Mouse (Mus musculus) kidney, embryonic 14.5 days (tissue): ENCODE data around the gene Amz2. TPM values are rescaled to one million over a fixed set of nuclear protein-coding genes. Genes with fewer than 3 reads are reported as not detected.

Source experiments
- ATAC-seq: fragments of 200-750 bp; cut with Nextera tagmentation; 2 replicates; pipeline ENCODE4 v1.8.0; 2017; ENCODE audit warnings: moderate number of reproducible peaks, mild to moderate bottlenecking, moderate TSS enrichment, moderate library complexity; ENCODE audit not compliant: low FRiP score, low TSS enrichment
- H3K27ac ChIP-seq: fragments of 300-500 bp; sonication (generic); 2 replicates; pipeline ENCODE4 v1.5.1; 2014; ENCODE audit warnings: low read depth, mild to moderate bottlenecking, low read length, moderate library complexity, mixed read lengths
- H3K27me3 ChIP-seq: fragments of 300-500 bp; sonication (generic); 2 replicates; pipeline ENCODE4 v1.6.1; 2014; ENCODE audit warnings: mild to moderate bottlenecking, low read length; ENCODE audit not compliant: control insufficient read depth, insufficient read depth
- H3K36me3 ChIP-seq: fragments of 300-500 bp; sonication (generic); 2 replicates; pipeline ENCODE4 v1.6.1; 2014; ENCODE audit warnings: low read length, mixed read lengths; ENCODE audit not compliant: control insufficient read depth, insufficient read depth
- H3K4me1 ChIP-seq: fragments of 300-500 bp; sonication (generic); 2 replicates; pipeline ENCODE4 v1.6.1; 2014; ENCODE audit warnings: low read length, mixed read lengths; ENCODE audit not compliant: control insufficient read depth, insufficient read depth
- H3K4me2 ChIP-seq: fragments of 300-500 bp; sonication (generic); replicated peaks from 2 replicates; pipeline ENCODE4 v1.6.1; 2014; ENCODE audit warnings: low read depth, mild to moderate bottlenecking, low read length
- H3K4me3 ChIP-seq: fragments of 300-500 bp; sonication (generic); 2 replicates; pipeline ENCODE4 v1.5.1; 2014; ENCODE audit warnings: mild to moderate bottlenecking, low read length
- H3K9ac ChIP-seq: fragments of 300-500 bp; sonication (generic); 2 replicates; pipeline ENCODE4 v1.6.1; 2014; ENCODE audit warnings: low read depth, mild to moderate bottlenecking, low read length, moderate library complexity
- H3K9me3 ChIP-seq: fragments of 300-500 bp; sonication (generic); 2 replicates; pipeline ENCODE4 v1.6.1; 2016; ENCODE audit warnings: low read length; ENCODE audit not compliant: control insufficient read depth
- WGBS: fragments of 180-500 bp; shearing (Covaris S2); extraction: QIAGEN DNeasy Blood & Tissue Kit; methylation state at CpG from one replicate; pipeline ENCODE4 v1.1.7; 2014; 5-methylcytosine and 5-hydroxymethylcytosine counted together
- polyA plus RNA-seq: library from polyadenylated mRNA; unstranded; fragments of >200 nt; fragmentation: Nextera tagmentation; extraction: Ambion mirVana; gene quantifications from 2 replicates; pipeline ENCODE4 v1.2.1, GENCODE M21; 2014

Gene Amz2
- polyA plus RNA-seq, 1 experiment from 2014 or later, result 49.8 TPM

- no peak overlapping the region for H3K4me2 ChIP-seq
- no peak for ATAC-seq
- H3K4me1 ChIP-seq, result peaks cover 2% of the 10 kb centered on the region; the same call in 1 of the 2 replicates
- H3K4me3 ChIP-seq, result no peak overlapping the region
- H3K9me3 ChIP-seq, result no peaks in the 10 kb centered on the region
- no peaks in the 10 kb centered on the region for H3K36me3 ChIP-seq
- 42% methylated on average over 6 of the region's 6 CpGs for WGBS
- H3K9ac ChIP-seq, result no peak overlapping the region
- no peak overlapping the region for H3K27ac ChIP-seq
- H3K27me3 ChIP-seq, result no peaks in the 10 kb centered on the region; the same call in none of the 2 replicates
Measured at GRCm38 (mm10) chr11:109476653-109477052, 50.9 kb downstream of the Amz2 start.

GRCm38 (mm10) chr11:109477606-109478380 is 52.0 kb downstream of the Amz2 start:
- no peak overlapping the region for H3K4me3 ChIP-seq
- H3K4me1 ChIP-seq, result peaks cover 2% of the 10 kb centered on the region; the same call in 1 of the 2 replicates
- no peak overlapping the region for H3K4me2 ChIP-seq
- no peaks in the 10 kb centered on the region for H3K36me3 ChIP-seq
- no peak overlapping the region for H3K27ac ChIP-seq
- H3K27me3 ChIP-seq, result no peaks in the 10 kb centered on the region; the same call in 1 of the 2 replicates
- no peak overlapping the region for H3K9ac ChIP-seq
- H3K9me3 ChIP-seq, result no peaks in the 10 kb centered on the region
- ATAC-seq, result no peak
- 34% methylated on average over 16 of the region's 16 CpGs for WGBS

- no peaks in the 10 kb centered on the region for H3K36me3 ChIP-seq
- ATAC-seq, result no peak
- H3K9ac ChIP-seq, result no peak overlapping the region
- WGBS, result 74% methylated on average over 16 of the region's 16 CpGs
- H3K27ac ChIP-seq, result no peak overlapping the region
- H3K4me1 ChIP-seq, result peaks cover 2% of the 10 kb centered on the region; the same call in 1 of the 2 replicates
- no peak overlapping the region for H3K4me2 ChIP-seq
- H3K9me3 ChIP-seq, result no peaks in the 10 kb centered on the region
- no peak overlapping the region for H3K4me3 ChIP-seq
- H3K27me3 ChIP-seq, result no peaks in the 10 kb centered on the region; the same call in 1 of the 2 replicates
Measured at GRCm38 (mm10) chr11:109479575-109480285, 54.0 kb downstream of the Amz2 start.

DNA sequence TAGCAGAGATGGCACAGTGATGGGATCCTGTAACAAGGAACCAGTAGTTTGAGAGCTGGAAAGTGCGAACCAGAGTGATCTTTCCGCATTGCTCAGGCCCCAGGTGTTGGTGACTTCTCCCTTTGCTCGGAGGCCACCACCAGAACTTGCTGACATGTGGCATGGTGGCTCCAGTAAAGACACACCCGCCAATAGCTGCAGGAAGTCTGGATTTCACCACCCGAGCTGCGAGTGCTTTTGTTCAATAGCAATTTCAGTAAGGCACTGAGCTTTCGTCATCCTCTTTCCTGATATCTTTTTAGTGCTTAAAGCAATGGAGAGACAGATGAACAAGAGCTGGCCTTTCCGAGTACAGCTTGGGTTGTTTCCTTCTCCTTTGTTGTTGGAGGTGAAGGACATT is 54.7 kb downstream of the Amz2 start:
- no peak overlapping the region for H3K4me3 ChIP-seq
- H3K4me1 ChIP-seq, result peaks cover 2% of the 10 kb centered on the region; the same call in 1 of the 2 replicates
- H3K36me3 ChIP-seq, result no peaks in the 10 kb centered on the region
- ATAC-seq, result no peak
- H3K9me3 ChIP-seq, result no peaks in the 10 kb centered on the region
- no peak overlapping the region for H3K9ac ChIP-seq
- H3K4me2 ChIP-seq, result no peak overlapping the region
- H3K27ac ChIP-seq, result no peak overlapping the region
- WGBS, result 79% methylated on average over 8 of the region's 8 CpGs
- no peaks in the 10 kb centered on the region; the same call in 1 of the 2 replicates for H3K27me3 ChIP-seq

DNA sequence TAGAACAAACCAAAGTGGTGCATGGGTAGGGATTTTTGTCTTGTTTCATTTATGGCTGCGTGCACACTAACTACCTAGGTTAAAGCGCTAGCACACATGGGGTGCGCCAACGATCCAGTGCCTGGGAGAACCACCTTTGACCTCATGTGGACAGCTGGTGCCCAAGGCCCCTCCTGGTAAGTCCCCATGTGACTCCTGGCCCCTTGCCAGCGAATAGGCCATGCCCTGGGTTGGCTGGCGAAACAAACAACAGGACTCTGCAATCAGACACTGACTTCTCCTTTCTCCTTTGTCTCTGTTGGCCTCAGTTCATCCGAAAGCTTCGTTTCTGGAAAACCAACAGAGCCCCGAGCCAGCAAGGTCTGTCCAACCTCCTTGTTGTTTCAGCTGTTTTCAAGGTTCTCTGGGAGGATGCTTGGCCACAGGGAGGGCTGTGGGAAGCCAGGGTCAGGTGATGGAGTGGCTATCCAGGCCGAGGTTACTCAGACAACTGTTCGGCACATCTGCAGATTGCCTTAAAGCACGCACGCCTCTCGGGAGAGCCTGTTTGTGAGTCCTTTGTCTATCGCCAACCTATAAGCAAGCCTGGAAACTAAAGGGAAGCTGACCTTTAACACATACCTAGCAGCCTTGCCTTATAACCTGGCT is 59.8 kb downstream of the Amz2 start:
- 58% methylated on average over 15 of the region's 15 CpGs for WGBS
- Histone ChIP-seq H3K4me3 (no peak overlapping the region), H3K9ac (no peak overlapping the region), H3K27ac (no peak overlapping the region), H3K4me1 (no peaks in the 10 kb centered on the region), H3K9me3 (no peaks in the 10 kb centered on the region), H3K27me3 (no peaks in the 10 kb centered on the region), H3K4me2 (no peak overlapping the region), H3K36me3 (no peaks in the 10 kb centered on the region)
- ATAC-seq, result no peak

DNA sequence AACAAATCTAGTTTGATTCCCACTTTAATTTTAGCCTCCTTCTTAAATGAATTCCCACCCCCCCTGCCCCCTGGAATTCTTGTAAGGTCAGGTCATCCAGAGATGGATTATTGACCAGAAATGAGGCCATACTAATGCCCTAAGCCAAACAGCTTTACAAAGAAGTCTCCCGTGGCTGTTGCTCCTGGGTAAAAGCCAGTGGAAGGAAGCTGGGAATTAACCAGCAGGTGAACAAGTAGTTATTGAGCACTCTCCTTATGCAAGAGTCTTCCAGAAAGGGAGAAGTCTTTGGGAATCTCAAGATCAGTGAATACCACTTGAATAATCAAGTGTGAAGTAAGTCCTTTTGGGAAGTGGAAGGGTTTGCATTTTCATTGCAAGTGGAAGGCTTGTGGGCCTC is 61.4 kb downstream of the Amz2 start:
- H3K27ac ChIP-seq, result no peak overlapping the region
- no peak overlapping the region for H3K4me2 ChIP-seq
- no peaks in the 10 kb centered on the region for H3K4me1 ChIP-seq
- no peaks in the 10 kb centered on the region for H3K36me3 ChIP-seq
- H3K9ac ChIP-seq, result no peak overlapping the region
- H3K4me3 ChIP-seq, result no peak overlapping the region
- 64% methylated on average over 1 of the region's 1 CpGs for WGBS
- H3K27me3 ChIP-seq, result no peaks in the 10 kb centered on the region
- ATAC-seq, result no peak
- no peaks in the 10 kb centered on the region for H3K9me3 ChIP-seq

DNA sequence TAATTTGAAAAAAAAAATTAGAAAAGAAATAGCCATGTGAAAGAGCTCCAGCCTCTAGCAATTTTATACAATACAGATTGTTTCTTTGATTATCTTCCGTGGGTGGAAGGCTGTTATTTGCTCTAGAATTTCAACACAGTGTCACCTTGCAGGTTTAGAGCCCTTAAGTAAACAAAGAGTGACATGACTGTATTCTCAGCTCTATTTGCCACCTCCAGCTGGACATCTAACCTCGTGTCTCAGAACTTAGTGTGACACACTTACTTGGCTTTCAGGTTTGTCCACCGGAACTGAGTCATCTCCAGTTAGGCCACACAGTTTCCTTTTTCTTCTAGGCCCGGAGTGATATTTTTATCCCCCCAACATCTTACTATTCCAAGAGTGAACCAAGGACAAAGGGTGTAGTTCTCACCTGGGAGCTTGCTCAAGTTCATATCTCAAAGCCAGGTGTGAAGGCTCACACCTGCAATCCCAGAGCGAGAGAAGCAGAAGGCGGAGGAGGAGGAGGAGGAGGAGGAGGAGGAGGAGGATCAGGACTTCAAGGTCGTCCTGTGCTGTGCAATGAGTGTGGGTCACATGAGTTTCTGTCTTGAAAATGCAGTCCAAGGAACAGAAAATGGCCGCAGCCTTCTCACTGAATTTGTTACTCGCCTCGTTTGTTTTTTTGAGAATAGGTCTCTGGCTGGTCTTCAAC is 62.4 kb downstream of the Amz2 start:
- Histone ChIP-seq H3K4me3 (no peak overlapping the region), H3K9ac (no peak overlapping the region), H3K4me1 (no peaks in the 10 kb centered on the region), H3K4me2 (no peak overlapping the region), H3K9me3 (no peaks in the 10 kb centered on the region), H3K27ac (no peak overlapping the region), H3K36me3 (no peaks in the 10 kb centered on the region), H3K27me3 (no peaks in the 10 kb centered on the region)
- no peak for ATAC-seq
- WGBS, result 66% methylated on average over 10 of the region's 10 CpGs

DNA sequence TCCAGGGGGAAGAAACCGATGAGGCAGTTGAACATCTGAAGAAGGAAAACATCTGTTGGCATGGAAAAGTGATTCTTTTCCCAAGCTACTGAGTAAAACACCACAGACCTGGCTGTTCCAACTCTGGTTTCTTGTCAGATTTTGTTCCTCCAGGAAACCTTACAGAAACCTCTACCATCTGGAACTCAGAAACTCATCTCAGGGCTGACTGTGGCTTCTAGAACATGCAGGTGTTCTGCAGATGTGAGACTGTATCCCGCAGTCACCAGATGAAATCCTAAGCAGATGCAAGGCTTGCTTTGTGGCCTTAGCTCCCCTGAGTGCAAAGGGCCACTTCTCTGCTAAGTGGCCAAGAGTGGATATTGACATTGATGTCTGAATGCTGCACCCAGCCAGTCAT is 64.0 kb downstream of the Amz2 start:
- no peak for ATAC-seq
- 55% methylated on average over 2 of the region's 2 CpGs for WGBS
- Histone ChIP-seq H3K4me1 (peaks cover 3% of the 10 kb centered on the region), H3K36me3 (no peaks in the 10 kb centered on the region), H3K9ac (no peak overlapping the region), H3K4me2 (no peak overlapping the region), H3K4me3 (no peak overlapping the region), H3K27me3 (no peaks in the 10 kb centered on the region), H3K27ac (no peak overlapping the region), H3K9me3 (no peaks in the 10 kb centered on the region)
